Mouse (Mus musculus) heart, embryonic 11.5 days (tissue): ENCODE measurements at regions not wholly inside any gene's neighbourhood (a gene's known extent, or its start where the extent isn't known, plus 50 kb on each side); places are given as distances from the start of the nearest gene placed in this dataset.

Source experiments
- ATAC-seq: fragments of 200-750 bp; cut with Nextera tagmentation; replicated peaks from 2 replicates; pipeline ENCODE4 v1.8.0; 2017; ENCODE audit warnings: moderate library complexity; ENCODE audit not compliant: insufficient number of reproducible peaks, low FRiP score, low TSS enrichment
- H3K27ac ChIP-seq: fragments of 300-500 bp; sonication (generic); 2 replicates; pipeline ENCODE4 v1.5.1; 2014; ENCODE audit warnings: mild to moderate bottlenecking, low read depth, low read length
- H3K27me3 ChIP-seq: fragments of 300-500 bp; sonication (generic); 2 replicates; pipeline ENCODE4 v1.6.1; 2014; ENCODE audit warnings: mild to moderate bottlenecking, low read length, mixed read lengths; ENCODE audit not compliant: control insufficient read depth, insufficient read depth
- H3K36me3 ChIP-seq: fragments of 300-500 bp; sonication (generic); 2 replicates; pipeline ENCODE4 v1.6.1; 2014; ENCODE audit warnings: mild to moderate bottlenecking, low read length, moderate library complexity, mixed read lengths; ENCODE audit not compliant: control insufficient read depth, insufficient read depth
- H3K4me1 ChIP-seq: fragments of 300-500 bp; sonication (generic); 2 replicates; pipeline ENCODE4 v1.6.1; 2014; ENCODE audit warnings: low read length; ENCODE audit not compliant: control insufficient read depth, insufficient read depth
- H3K4me2 ChIP-seq: fragments of 300-500 bp; sonication (generic); 2 replicates; pipeline ENCODE4 v1.6.1; 2014; ENCODE audit warnings: mild to moderate bottlenecking, moderate library complexity
- H3K4me3 ChIP-seq: fragments of 300-500 bp; sonication (generic); 2 replicates; pipeline ENCODE4 v1.5.1; 2014; ENCODE audit warnings: low read depth, low read length
- H3K9ac ChIP-seq: fragments of 300-500 bp; sonication (generic); 2 replicates; pipeline ENCODE4 v1.6.1; 2014; ENCODE audit warnings: mild to moderate bottlenecking, low read depth, low read length, moderate library complexity
- H3K9me3 ChIP-seq: fragments of 300-500 bp; sonication (generic); replicated peaks from 2 replicates; pipeline ENCODE4 v1.6.1; 2016; ENCODE audit warnings: low read length; ENCODE audit not compliant: control insufficient read depth
- WGBS: fragments of 180-500 bp; shearing (Covaris S2); extraction: QIAGEN DNeasy Blood & Tissue Kit; methylation state at CpG from one replicate; pipeline ENCODE4 v1.1.7; 2014; ENCODE audit not compliant: insufficient replicate concordance; 5-methylcytosine and 5-hydroxymethylcytosine counted together

DNA sequence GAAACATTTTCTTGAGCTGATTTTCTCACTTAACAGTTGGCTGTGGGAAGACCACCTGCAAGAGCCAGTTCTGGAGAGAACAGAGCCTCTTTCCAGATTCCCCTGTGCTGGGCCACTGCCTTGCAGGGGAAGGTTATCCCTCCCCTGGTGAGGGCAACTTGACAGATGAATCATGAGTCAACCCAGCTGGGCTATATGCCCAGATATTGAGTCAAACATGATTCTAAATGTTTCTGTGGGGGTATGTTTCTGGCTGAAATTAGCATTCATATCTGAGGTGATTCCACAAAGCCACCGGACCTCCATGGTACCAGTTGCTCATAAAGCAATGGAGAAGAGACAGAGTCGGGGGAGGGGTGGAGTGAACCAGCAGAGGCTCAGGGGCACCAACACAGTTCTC is 97.8 kb upstream of the Zdhhc25 start:
- no peak for ATAC-seq
- Histone ChIP-seq H3K4me2 (no peak overlapping the region), H3K36me3 (no peaks in the 10 kb centered on the region), H3K4me1 (no peaks in the 10 kb centered on the region), H3K4me3 (no peak overlapping the region), H3K27ac (no peak overlapping the region), H3K9me3 (no peaks in the 10 kb centered on the region), H3K9ac (no peak overlapping the region), H3K27me3 (no peaks in the 10 kb centered on the region)
- 73% methylated on average over 2 of the region's 2 CpGs for WGBS

DNA sequence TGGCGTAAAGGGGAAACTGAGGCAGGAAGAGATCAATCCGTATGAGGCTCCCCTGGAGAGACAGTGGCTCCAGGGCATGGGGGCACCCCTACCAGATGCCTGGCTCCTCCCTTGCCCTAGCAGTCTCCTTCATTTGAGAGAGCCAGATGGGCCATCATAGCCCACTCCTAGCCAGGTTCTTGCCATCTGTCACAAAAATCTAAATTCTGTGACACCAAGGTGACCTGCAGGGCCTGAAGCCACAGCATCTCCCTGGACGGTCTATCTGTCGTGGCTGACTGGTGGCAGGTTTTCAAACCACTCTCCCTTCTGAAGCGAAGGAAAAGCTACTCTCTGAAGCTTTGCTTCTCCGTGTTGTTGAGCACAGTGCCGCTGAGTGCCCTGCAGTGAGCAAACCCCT is 96.2 kb upstream of the Zdhhc25 start:
- H3K27me3 ChIP-seq, result no peaks in the 10 kb centered on the region
- H3K9ac ChIP-seq, result no peak overlapping the region
- no peak overlapping the region for H3K27ac ChIP-seq
- no peak overlapping the region for H3K4me3 ChIP-seq
- no peaks in the 10 kb centered on the region for H3K4me1 ChIP-seq
- no peaks in the 10 kb centered on the region for H3K9me3 ChIP-seq
- no peak for ATAC-seq
- H3K4me2 ChIP-seq, result no peak overlapping the region
- H3K36me3 ChIP-seq, result no peaks in the 10 kb centered on the region
- 80% methylated on average over 7 of the region's 7 CpGs for WGBS

GRCm38 (mm10) chr15:88505491-88506119 is 94.5 kb upstream of the Zdhhc25 start:
- no peaks in the 10 kb centered on the region for H3K9me3 ChIP-seq
- WGBS, result 71% methylated on average over 13 of the region's 13 CpGs
- no peak overlapping the region for H3K4me3 ChIP-seq
- no peak for ATAC-seq
- no peak overlapping the region for H3K4me2 ChIP-seq
- H3K36me3 ChIP-seq, result no peaks in the 10 kb centered on the region
- H3K9ac ChIP-seq, result no peak overlapping the region
- H3K4me1 ChIP-seq, result no peaks in the 10 kb centered on the region
- no peak overlapping the region for H3K27ac ChIP-seq
- no peaks in the 10 kb centered on the region for H3K27me3 ChIP-seq

GRCm38 (mm10) chr15:88507886-88508285 is 92.2 kb upstream of the Zdhhc25 start:
- Histone ChIP-seq H3K27me3 (no peaks in the 10 kb centered on the region), H3K36me3 (no peaks in the 10 kb centered on the region), H3K4me3 (no peak overlapping the region), H3K9ac (no peak overlapping the region), H3K9me3 (no peaks in the 10 kb centered on the region), H3K27ac (no peak overlapping the region), H3K4me2 (no peak overlapping the region), H3K4me1 (no peaks in the 10 kb centered on the region)
- WGBS, result 58% methylated on average over 2 of the region's 2 CpGs
- ATAC-seq, result no peak

- no peak overlapping the region for H3K4me2 ChIP-seq
- H3K27me3 ChIP-seq, result no peaks in the 10 kb centered on the region
- no peak for ATAC-seq
- no peaks in the 10 kb centered on the region for H3K4me1 ChIP-seq
- no peak overlapping the region for H3K4me3 ChIP-seq
- H3K27ac ChIP-seq, result no peak overlapping the region
- no peaks in the 10 kb centered on the region for H3K9me3 ChIP-seq
- H3K9ac ChIP-seq, result no peak overlapping the region
- WGBS, result 68% methylated on average over 6 of the region's 6 CpGs
- no peaks in the 10 kb centered on the region for H3K36me3 ChIP-seq
Observed at GRCm38 (mm10) chr15:88508971-88509370, 91.1 kb upstream of the Zdhhc25 start.

DNA sequence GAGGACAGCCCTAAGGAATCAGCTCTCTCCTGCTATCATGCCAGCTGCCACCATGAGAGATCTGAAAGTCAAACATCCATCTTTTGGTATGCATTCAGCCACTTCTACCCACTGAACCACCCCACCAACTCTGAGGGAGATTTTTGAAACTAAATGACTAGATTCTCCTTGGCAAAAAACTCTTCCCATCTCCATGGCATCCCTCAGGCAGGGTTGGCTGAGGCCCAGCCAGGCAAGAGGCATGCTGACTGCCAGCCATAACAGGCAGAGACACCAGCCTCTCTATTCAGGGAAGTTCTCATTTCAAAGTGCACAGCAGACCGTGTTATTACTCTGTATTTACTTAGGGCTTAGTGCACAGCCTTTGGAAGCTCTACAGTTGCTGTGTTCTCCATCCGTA is 90.5 kb upstream of the Zdhhc25 start:
- Histone ChIP-seq H3K36me3 (no peaks in the 10 kb centered on the region), H3K4me3 (no peak overlapping the region), H3K4me1 (no peaks in the 10 kb centered on the region), H3K27me3 (no peaks in the 10 kb centered on the region), H3K9me3 (no peaks in the 10 kb centered on the region), H3K27ac (no peak overlapping the region), H3K9ac (no peak overlapping the region), H3K4me2 (no peak overlapping the region)
- ATAC-seq, result no peak
- 80% methylated on average over 2 of the region's 2 CpGs for WGBS

DNA sequence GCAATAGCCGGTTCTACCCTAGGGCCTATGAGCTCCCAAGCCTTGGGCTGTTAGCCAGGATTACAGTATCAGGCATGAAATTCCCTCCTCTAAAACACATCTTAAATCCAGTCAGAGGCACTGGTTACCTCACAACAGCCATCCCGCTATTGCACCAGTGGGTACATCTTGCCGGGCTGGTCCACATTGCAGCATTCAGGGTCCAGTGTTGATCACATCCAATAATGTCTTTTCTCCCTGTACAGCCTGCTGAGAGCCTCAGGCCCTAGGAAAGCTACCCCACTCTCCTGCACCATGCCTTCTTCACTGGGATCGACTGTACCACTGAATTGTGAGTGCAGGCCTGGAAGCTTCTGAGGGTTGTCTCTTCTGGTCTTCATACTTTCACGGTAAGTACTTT is 86.0 kb upstream of the Zdhhc25 start:
- no peaks in the 10 kb centered on the region for H3K27me3 ChIP-seq
- H3K9me3 ChIP-seq, result no peaks in the 10 kb centered on the region
- H3K9ac ChIP-seq, result no peak overlapping the region
- no peaks in the 10 kb centered on the region for H3K4me1 ChIP-seq
- no peaks in the 10 kb centered on the region for H3K36me3 ChIP-seq
- 86% methylated on average over 5 of the region's 5 CpGs for WGBS
- no peak overlapping the region for H3K27ac ChIP-seq
- H3K4me3 ChIP-seq, result no peak overlapping the region
- ATAC-seq, result no peak
- no peak overlapping the region for H3K4me2 ChIP-seq

- Histone ChIP-seq H3K9me3 (no peaks in the 10 kb centered on the region), H3K4me2 (no peak overlapping the region), H3K4me3 (no peak overlapping the region), H3K27ac (no peak overlapping the region), H3K9ac (no peak overlapping the region), H3K36me3 (no peaks in the 10 kb centered on the region), H3K4me1 (no peaks in the 10 kb centered on the region), H3K27me3 (no peaks in the 10 kb centered on the region)
- ATAC-seq, result no peak
- WGBS, result 74% methylated on average over 1 of the region's 1 CpGs
Observed at GRCm38 (mm10) chr15:88531218-88531617, 68.9 kb upstream of the Zdhhc25 start.

DNA sequence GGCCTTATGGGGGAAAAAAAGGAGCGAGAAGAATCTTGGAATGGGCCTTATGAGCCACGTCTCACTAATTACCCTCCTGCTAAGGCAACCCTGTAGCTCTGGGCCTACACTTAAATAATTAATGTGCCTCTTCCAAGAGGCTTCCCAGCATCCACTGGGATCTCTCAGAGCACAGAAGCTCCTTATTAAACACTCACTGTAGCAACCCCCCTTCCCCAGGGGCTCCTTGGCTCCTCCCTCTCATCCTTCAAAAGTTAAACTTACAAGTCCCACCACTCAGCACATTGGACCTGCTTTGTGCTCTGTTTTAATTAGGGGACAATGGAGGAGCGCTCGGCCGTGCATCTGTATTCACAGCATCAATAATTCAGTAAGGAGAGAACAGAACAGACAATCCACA is 68.1 kb upstream of the Zdhhc25 start:
- H3K4me3 ChIP-seq, result no peak overlapping the region
- H3K4me1 ChIP-seq, result no peaks in the 10 kb centered on the region

More for the DNA sequence above, 68.1 kb upstream of the Zdhhc25 start:
- no peaks in the 10 kb centered on the region for H3K36me3 ChIP-seq
- H3K9ac ChIP-seq, result no peak overlapping the region
- no peak for ATAC-seq
- no peaks in the 10 kb centered on the region for H3K9me3 ChIP-seq
- no peak overlapping the region for H3K4me2 ChIP-seq
- H3K27ac ChIP-seq, result no peak overlapping the region
- no peaks in the 10 kb centered on the region for H3K27me3 ChIP-seq
- 79% methylated on average over 5 of the region's 5 CpGs for WGBS
